ENCODE assay signal across 8 mouse cellular contexts in genomic region chr2:168081933-168082306, GRCm38 (mm10). TPM values are rescaled to one million over a fixed set of nuclear protein-coding genes. Genes with fewer than 3 reads are reported as not detected.
DNase-seq lines count a peak whose midpoint lies in the region; ATAC-seq lines count a peak whose summit lies in the region.

No protein-coding gene starts in this region.

- intact Hi-C loops in heart, postnatal 14 days (cut with DNase I) = loop anchor here (10.0 kb wide), 1 partner anchor 177 kb away; no protein-coding TSS in a partner anchor

- 3% methylated on average over 14 of the region's 14 CpGs for WGBS in heart, embryonic 16.5 days
- WGBS in hindbrain, embryonic 11.5 days = 5% methylated on average over 14 of the region's 14 CpGs
- 5% methylated on average over 14 of the region's 14 CpGs for WGBS in midbrain, embryonic 12.5 days

- H3K27me3 ChIP-seq in heart, embryonic 16.5 days (ENCODE audit: control insufficient read depth, insufficient read depth, low read length) = peaks cover 3% of the 10 kb centered on the region; the same call in 1 of the 2 replicates
- H3K27me3 ChIP-seq in hindbrain, embryonic 11.5 days (ENCODE audit: control insufficient read depth, insufficient read depth, low read length) = peaks cover 9% of the 10 kb centered on the region
- peaks cover 21% of the 10 kb centered on the region for H3K27me3 ChIP-seq in midbrain, embryonic 12.5 days

- no peak overlapping the region for H3K27ac ChIP-seq in heart, embryonic 16.5 days (ENCODE audit: low read length)
- H3K27ac ChIP-seq in brown adipose tissue, adult 24 weeks (replicated peaks; ENCODE audit: low read depth, low read length) = no peak overlapping the region
- no peak overlapping the region for H3K27ac ChIP-seq in hindbrain, embryonic 11.5 days (ENCODE audit: low read depth, low read length)
- H3K27ac ChIP-seq in midbrain, embryonic 12.5 days (replicated peaks) = no peak overlapping the region

- ATAC-seq in heart, embryonic 16.5 days (replicated peaks; ENCODE audit: extremely low read depth, insufficient read depth, low FRiP score) = no peak
- no peak for ATAC-seq in hindbrain, embryonic 11.5 days (ENCODE audit: low FRiP score)
- ATAC-seq in midbrain, embryonic 12.5 days (ENCODE audit: low FRiP score, low read depth) = no peak
- no peak for ATAC-seq in activated CD4-positive, CD25-positive, alpha-beta regulatory T cell, adult 4 months

- peak overlapping the region; percentile 74 for H3K9ac ChIP-seq in heart, embryonic 16.5 days (ENCODE audit: low read length)
- H3K9ac ChIP-seq in hindbrain, embryonic 11.5 days (ENCODE audit: low read depth, low read length) = peak overlapping the region; percentile 35; the same call in 1 of the 2 replicates
- peak overlapping the region; percentile 81 for H3K9ac ChIP-seq in midbrain, embryonic 12.5 days (replicated peaks)

- peak overlapping the region; percentile 82 for H3K4me3 ChIP-seq in heart, embryonic 16.5 days (ENCODE audit: low read length)
- peak overlapping the region; percentile 72 for H3K4me3 ChIP-seq in brown adipose tissue, adult 24 weeks (ENCODE audit: insufficient read depth, low read depth, low read length)
- H3K4me3 ChIP-seq in hindbrain, embryonic 11.5 days (ENCODE audit: low read depth, low read length) = peak overlapping the region; percentile 80
- H3K4me3 ChIP-seq in midbrain, embryonic 12.5 days = peak overlapping the region; percentile 88

- no peaks in the 10 kb centered on the region for H3K9me3 ChIP-seq in heart, embryonic 16.5 days (replicated peaks; ENCODE audit: control insufficient read depth, low read length)
- H3K9me3 ChIP-seq in hindbrain, embryonic 11.5 days (ENCODE audit: control insufficient read depth, low read length) = no peaks in the 10 kb centered on the region
- no peaks in the 10 kb centered on the region for H3K9me3 ChIP-seq in midbrain, embryonic 12.5 days

- H3K36me3 ChIP-seq in heart, embryonic 16.5 days (ENCODE audit: control insufficient read depth, insufficient read depth) = no peaks in the 10 kb centered on the region
- H3K36me3 ChIP-seq in hindbrain, embryonic 11.5 days (ENCODE audit: control insufficient read depth, insufficient read depth, low read length) = no peaks in the 10 kb centered on the region
- H3K36me3 ChIP-seq in midbrain, embryonic 12.5 days = no peaks in the 10 kb centered on the region

- peaks cover 14% of the 10 kb centered on the region for H3K4me1 ChIP-seq in heart, embryonic 16.5 days (ENCODE audit: control insufficient read depth, insufficient read depth, low read length)
- H3K4me1 ChIP-seq in brown adipose tissue, adult 24 weeks (ENCODE audit: control insufficient read depth, insufficient read depth, insufficient read length, low read length) = no peaks in the 10 kb centered on the region
- peaks cover 6% of the 10 kb centered on the region for H3K4me1 ChIP-seq in hindbrain, embryonic 11.5 days (replicated peaks; ENCODE audit: control insufficient read depth, insufficient read depth, low read length)
- peaks cover 17% of the 10 kb centered on the region for H3K4me1 ChIP-seq in midbrain, embryonic 12.5 days

- H3K4me2 ChIP-seq in heart, embryonic 16.5 days (ENCODE audit: low read depth, low read length) = peak overlapping the region; percentile 92
- peak overlapping the region; percentile 99 for H3K4me2 ChIP-seq in hindbrain, embryonic 11.5 days (replicated peaks; ENCODE audit: low read depth, low read length)
- H3K4me2 ChIP-seq in midbrain, embryonic 12.5 days (replicated peaks) = peak overlapping the region; percentile 99

- no peak for DNase-seq in heart, postnatal 14 days
- DNase-seq in hindbrain, embryonic 11.5 days (ENCODE audit: low spot score) = no peak
- no peak for DNase-seq in adrenal gland, postnatal 25 days
- DNase-seq in ovary, postnatal 36 days (ENCODE audit: low spot score) = no peak

RNA-seq across cellular contexts. Expression of gene Pard6b, which starts 1.1 kb away (rescaled TPM):
- 5.4 and 6.7 TPM in 2 replicates for polyA plus RNA-seq in heart, embryonic 16.5 days (2015; fragmentation: Nextera tagmentation; extraction: Ambion mirVana)
- 1 to 10 TPM; 2.9 to 3.6 TPM for total RNA-seq in heart, postnatal 14 days (2021)
- polyA plus RNA-seq in brown adipose tissue, adult 24 weeks (2012; ENCODE audit: insufficient read depth, insufficient read length, missing spikeins) = not detected in 2 replicates
- 7.1 and 7.5 TPM in 2 replicates for polyA plus RNA-seq in hindbrain, embryonic 11.5 days (2014; fragmentation: Nextera tagmentation; extraction: Ambion mirVana)
- polyA plus RNA-seq in midbrain, embryonic 12.5 days (2016; fragmentation: Nextera tagmentation; extraction: Ambion mirVana) = 8.6 and 11.4 TPM in 2 replicates
- 1.6 and 2.3 TPM in 2 replicates for total RNA-seq in adrenal gland, postnatal 25 days (2021)
- 1 to 10 TPM in 1 of 2 experiments, under 1 TPM in 1; 0.48 to 1.1 TPM for polyA plus RNA-seq in activated CD4-positive, CD25-positive, alpha-beta regulatory T cell, adult 4 months (2017; shearing (Covaris generic))
